Mouse (Mus musculus) testis, adult 2 months (tissue): ENCODE data around the gene 6030408B16Rik. TPM values are rescaled to one million over a fixed set of nuclear protein-coding genes. Genes with fewer than 3 reads are reported as not detected.
A peak's percentile ranks its signal among the peaks of the same experiment; 100 is the strongest.

Experiments
- H3K27ac ChIP-seq: fragments of 200-500 bp; 2 replicates; pipeline ENCODE4 v1.5.1; 2012; ENCODE audit warnings: low read depth, low read length; ENCODE audit not compliant: control insufficient read depth, insufficient read depth
- H3K27me3 ChIP-seq: fragments of 200-500 bp; 2 replicates; pipeline ENCODE4 v1.6.1; 2012; ENCODE audit warnings: mild to moderate bottlenecking, low read length, moderate library complexity; ENCODE audit not compliant: control insufficient read depth, insufficient read depth
- H3K36me3 ChIP-seq: fragments of 200-500 bp; 2 replicates; pipeline ENCODE4 v1.6.1; 2012; ENCODE audit warnings: mild to moderate bottlenecking, low read length; ENCODE audit not compliant: control insufficient read depth, insufficient read depth
- H3K4me1 ChIP-seq: fragments of 200-500 bp; 2 replicates; pipeline ENCODE4 v1.6.1; 2012; ENCODE audit warnings: low read length; ENCODE audit not compliant: control insufficient read depth, insufficient read depth
- H3K4me3 ChIP-seq: fragments of 200-500 bp; 2 replicates; pipeline ENCODE4 v1.5.1; 2012; ENCODE audit warnings: low read depth, mild to moderate bottlenecking, low read length, moderate library complexity, mixed read lengths; ENCODE audit not compliant: control insufficient read depth
- CTCF ChIP-seq: fragments of 200-500 bp; IDR thresholded peaks from 2 replicates; pipeline ENCODE4 v1.5.1; 2012; ENCODE audit warnings: low read depth, mild to moderate bottlenecking, inconsistent platforms, low read length, moderate library complexity; ENCODE audit not compliant: control insufficient read depth, insufficient read depth, insufficient replicate concordance
- POLR2A ChIP-seq: fragments of 200-500 bp; IDR thresholded peaks from 2 replicates; pipeline ENCODE4 v1.6.1; 2012; ENCODE audit warnings: low read depth, mild to moderate bottlenecking, inconsistent platforms, low read length, moderate library complexity; ENCODE audit not compliant: control insufficient read depth
- polyA plus RNA-seq: library from polyadenylated mRNA; depleted of rRNA; stranded (reverse); fragments of >200 nt; gene quantifications from 2 replicates; pipeline ENCODE4 v1.2.3, GENCODE M21; 2012

6030408B16Rik gene
- polyA plus RNA-seq, 1 experiment, result 10.4 TPM

DNA sequence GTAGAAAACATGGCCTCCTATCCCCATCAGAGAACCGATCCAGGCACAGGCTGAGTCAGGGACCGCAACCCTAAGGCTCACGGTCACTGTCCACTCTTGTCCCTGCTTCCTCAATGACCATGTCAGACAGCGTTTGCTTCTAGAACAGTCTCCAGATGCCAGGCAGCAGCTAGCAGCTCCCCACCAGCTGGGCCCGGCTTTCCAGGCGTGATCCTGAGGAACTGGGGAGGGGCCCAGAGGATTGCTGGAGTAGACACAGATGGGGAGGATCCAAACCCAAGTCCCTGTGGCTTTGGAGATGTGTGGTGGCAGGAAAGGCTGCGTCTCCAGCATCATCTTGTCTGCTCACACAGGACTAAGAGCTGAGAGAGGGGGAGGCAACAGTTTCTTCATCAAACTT is 2.1 kb downstream of the 6030408B16Rik start:
- Histone ChIP-seq H3K27ac (peak overlapping the region; percentile 72), H3K4me3 (peak overlapping the region; percentile 62), H3K4me1 (peaks cover 2% of the 10 kb centered on the region), H3K27me3 (no peaks in the 10 kb centered on the region), H3K36me3 (no peaks in the 10 kb centered on the region)
- TF ChIP-seq CTCF (no peak), POLR2A (no peak)

- Histone ChIP-seq H3K27me3 (no peaks in the 10 kb centered on the region), H3K4me3 (no peak overlapping the region), H3K4me1 (peaks cover 2% of the 10 kb centered on the region), H3K36me3 (no peaks in the 10 kb centered on the region), H3K27ac (peak overlapping the region; percentile 72)
- TF ChIP-seq POLR2A (no peak), CTCF (no peak)
Observed at GRCm38 (mm10) chr15:101295616-101296015, 2.6 kb downstream of the 6030408B16Rik start.

DNA sequence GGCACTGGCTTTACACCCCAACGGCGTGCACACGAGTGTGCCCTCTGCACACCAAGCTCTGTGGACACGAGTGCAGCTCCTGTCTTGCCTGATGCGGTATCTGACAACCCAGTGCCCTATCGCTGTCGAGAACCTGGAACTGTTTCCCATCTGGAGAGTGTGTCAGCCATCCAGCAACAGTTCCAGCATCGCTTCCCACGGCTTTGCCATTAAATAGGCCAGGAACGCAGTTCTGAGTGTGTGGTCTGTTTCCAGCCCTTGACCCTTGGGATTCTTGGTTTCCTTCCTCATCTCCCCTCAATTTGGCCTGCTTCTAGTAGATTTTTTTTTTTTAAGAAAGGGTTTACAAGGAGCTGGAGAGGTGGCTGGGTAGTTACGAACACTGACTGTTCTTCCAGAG is 3.1 kb downstream of the 6030408B16Rik start:
- H3K4me1 ChIP-seq, result peaks cover 2% of the 10 kb centered on the region
- no peak overlapping the region for H3K27ac ChIP-seq
- no peak overlapping the region for H3K4me3 ChIP-seq
- H3K36me3 ChIP-seq, result no peaks in the 10 kb centered on the region
- TF ChIP-seq POLR2A (no peak), CTCF (no peak)
- no peaks in the 10 kb centered on the region for H3K27me3 ChIP-seq

DNA sequence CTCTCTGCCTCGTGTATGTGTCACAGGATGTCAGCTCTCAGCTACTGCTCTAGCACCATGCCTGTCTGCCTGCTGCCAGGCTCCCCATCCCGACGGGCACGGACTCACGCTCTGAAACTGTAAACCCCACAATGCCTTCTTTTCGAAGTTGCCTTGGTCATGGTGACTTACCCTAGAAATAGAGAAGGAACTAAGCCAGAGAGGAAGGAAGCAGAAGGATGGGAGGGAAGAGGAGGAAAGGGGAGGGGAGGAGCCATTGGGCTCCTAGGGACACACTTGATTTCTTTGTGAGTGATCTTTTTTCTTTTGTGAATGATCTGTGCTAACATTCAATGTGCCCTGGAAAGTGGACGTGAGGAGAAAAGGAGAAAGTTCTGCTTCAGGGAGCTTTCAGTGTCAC is 5.0 kb downstream of the 6030408B16Rik start:
- Histone ChIP-seq H3K4me3 (peak overlapping the region; percentile 34), H3K4me1 (peaks cover 2% of the 10 kb centered on the region), H3K36me3 (no peaks in the 10 kb centered on the region), H3K27ac (no peak overlapping the region; the same call in 1 of the 2 replicates), H3K27me3 (no peaks in the 10 kb centered on the region)
- TF ChIP-seq CTCF (no peak), POLR2A (no peak)

DNA sequence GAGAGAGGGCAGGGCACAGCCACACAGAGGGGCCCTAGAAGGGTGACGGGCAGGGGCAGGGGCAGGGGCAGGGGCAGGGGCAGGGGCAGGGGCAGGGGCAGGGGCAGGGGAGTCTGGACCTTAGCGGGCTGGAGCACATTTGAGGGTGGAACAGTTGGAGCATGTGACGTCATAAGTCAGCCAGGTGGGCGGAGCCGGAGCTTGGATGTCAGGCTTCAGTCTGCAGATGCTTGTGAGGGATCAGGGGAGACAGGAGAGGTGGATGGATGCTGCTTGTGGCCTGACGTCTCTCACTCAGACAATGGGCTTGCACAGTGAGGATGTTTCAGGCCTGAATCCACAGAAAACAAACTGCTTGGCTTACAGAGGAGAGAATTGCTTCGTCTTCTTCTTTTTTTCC is 5.5 kb downstream of the 6030408B16Rik start:
- peak overlapping the region; percentile 34 for H3K4me3 ChIP-seq
- TF ChIP-seq CTCF (no peak), POLR2A (peak; percentile 67; the same call in 1 of the 2 replicates)
- H3K27me3 ChIP-seq, result no peaks in the 10 kb centered on the region
- H3K36me3 ChIP-seq, result no peaks in the 10 kb centered on the region
- no peak overlapping the region for H3K27ac ChIP-seq
- H3K4me1 ChIP-seq, result peaks cover 2% of the 10 kb centered on the region

GRCm38 (mm10) chr15:101299480-101299960 is 6.5 kb downstream of the 6030408B16Rik start:
- Histone ChIP-seq H3K27me3 (no peaks in the 10 kb centered on the region), H3K27ac (peak overlapping the region; percentile 81), H3K36me3 (no peaks in the 10 kb centered on the region), H3K4me1 (peaks cover 2% of the 10 kb centered on the region), H3K4me3 (peak overlapping the region; percentile 48)
- TF ChIP-seq CTCF, result no peak
- TF ChIP-seq POLR2A, result peak; percentile 31; the same call in 1 of the 2 replicates

DNA sequence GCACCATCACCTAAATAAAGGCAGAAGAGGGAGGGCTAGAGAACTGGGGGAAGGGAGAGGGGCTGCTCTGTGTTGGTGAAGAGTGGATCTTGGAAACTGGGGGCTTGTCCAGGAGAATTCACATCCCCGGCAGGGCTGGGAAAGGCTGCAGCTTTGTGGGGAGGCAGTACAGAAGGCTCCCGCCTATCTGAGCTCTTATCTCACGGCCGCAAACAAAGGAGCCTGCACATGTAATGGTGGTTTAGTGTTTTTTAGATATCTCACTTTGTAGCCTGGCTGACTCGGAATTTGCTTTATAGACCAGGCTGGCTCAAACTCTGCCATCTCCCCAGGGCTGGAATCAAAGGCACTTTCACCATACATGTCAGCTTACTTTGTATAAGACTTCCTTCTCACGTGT is 7.1 kb downstream of the 6030408B16Rik start:
- H3K27ac ChIP-seq, result peak overlapping the region; percentile 61
- peak overlapping the region; percentile 48 for H3K4me3 ChIP-seq
- no peaks in the 10 kb centered on the region for H3K27me3 ChIP-seq
- TF ChIP-seq CTCF (no peak), POLR2A (no peak)
- no peaks in the 10 kb centered on the region for H3K36me3 ChIP-seq
- H3K4me1 ChIP-seq, result peaks cover 2% of the 10 kb centered on the region
